Mouse (Mus musculus) cerebellum, postnatal 14 days (tissue): ENCODE results near the gene Smc3.
A peak's percentile ranks its signal among the peaks of the same experiment; 100 is the strongest.

ENCODE experiments used
- DNase-seq, 2 experiments: peaks; one replicate each; pipeline ENCODE4 v3.0.0; 2021; ENCODE audit warnings: mixed read lengths in 2 of 2

Gene Smc3

GRCm38 (mm10) chr19:53599757-53600539, at the start of gene Smc3:
TSS of gene Smc3 (plus strand) at chr19:53600398.
- peak; percentile 100 for DNase-seq

GRCm38 (mm10) chr19:53550972-53551371, 49.2 kb upstream of the Smc3 start:
- peak; percentile 49 to 55 for DNase-seq

DNA sequence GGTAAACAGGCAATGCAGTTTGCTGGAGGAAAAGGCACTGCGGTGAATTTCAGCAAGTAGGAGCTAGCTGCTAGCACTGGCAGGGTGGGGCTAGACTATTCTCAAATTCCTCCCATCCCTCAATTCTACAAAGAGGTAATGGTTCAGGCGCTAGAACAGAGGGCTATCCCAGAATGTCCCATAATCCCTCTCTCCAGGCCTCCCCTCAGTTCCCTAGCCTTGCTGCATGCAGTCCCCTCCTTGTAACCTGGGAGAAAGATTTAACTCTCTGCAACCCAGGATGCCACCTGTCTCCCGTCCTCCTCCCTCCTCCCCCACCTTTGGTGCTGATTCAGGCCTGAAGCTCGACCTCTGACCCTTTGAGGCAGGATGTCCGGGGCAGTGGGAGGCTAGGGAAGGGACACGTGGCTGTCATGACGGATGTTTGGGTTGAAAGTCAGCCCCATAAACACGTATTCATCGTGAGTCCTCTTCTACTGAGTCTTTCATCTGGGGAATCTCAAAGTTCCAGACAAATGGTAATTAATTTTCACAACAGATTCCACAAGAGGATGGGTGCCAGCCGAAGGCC, 47.9 kb upstream of the Smc3 start:
- no peak for DNase-seq

DNA sequence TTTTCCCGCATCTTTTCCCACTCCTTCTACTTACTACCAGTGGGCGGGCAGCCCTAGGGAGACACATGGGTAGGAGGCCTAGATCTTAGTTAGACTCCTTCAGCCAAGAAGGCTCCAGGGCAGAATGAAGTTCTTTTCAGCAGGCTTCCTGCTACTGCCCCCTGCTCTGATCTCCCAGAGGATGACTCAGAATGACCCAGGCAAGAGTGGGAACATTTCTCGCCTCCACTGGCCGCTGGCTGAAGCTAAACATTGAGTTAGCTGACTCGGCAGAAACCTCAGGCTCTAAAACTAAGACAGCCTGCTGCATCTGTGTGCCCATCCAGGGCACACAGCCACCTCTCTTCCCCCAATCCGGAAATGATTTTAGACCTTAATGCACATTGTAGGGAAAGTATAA, 47.4 kb upstream of the Smc3 start:
- DNase-seq, result no peak

DNA sequence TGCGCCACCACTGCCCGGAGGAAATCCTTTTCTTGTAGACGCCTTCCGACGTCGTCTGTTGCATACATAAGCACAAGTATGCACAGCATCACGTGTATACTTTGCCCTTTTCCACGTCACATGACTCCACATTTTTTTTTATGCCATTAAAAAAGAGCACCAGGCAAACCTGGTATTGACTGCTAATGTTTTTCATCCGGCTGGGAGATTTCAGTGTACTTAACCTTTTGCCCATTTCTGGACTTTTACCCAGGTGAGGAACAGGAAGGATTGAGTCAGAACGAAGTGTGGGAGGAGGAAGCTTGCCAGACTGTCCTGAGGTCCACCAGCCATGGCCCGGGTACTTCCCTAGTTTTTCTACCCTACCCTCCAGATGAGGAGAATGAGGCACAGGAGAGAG, 45.8 kb upstream of the Smc3 start:
- DNase-seq, result no peak

DNA sequence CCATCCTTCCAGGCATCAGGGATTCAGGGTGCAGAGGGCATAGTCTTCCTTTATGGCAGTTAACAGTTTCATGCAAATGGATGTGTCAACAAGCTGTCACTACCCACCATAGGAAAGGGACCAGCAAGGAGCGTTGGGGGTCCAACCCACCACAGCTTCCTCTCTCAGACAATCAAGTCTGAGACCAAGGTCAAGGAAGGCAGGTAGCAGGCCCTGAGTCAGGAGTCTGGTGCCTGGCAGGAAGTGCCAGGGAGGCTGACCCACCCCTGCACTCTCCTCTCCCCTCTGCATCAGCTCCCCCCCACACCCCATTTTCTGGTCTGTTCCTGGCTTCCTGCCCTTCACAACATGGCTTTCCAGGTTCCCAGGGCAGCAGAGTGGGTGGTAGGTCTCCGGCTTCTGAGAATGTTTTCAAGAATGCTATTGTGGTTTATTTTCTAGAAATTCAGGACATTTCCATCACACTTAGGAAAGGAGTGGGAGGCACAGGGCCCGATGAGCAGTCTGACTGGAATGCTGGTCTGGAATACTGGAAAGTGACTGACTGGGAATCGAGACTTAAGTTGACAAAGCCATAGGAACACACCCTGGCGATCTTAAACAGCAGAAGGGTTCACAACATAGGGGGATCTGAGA, 45.1 kb upstream of the Smc3 start:
- no peak for DNase-seq

- DNase-seq, result no peak
These were observed 43.4 kb upstream of the Smc3 start for GRCm38 (mm10) chr19:53556841-53557240.

DNA sequence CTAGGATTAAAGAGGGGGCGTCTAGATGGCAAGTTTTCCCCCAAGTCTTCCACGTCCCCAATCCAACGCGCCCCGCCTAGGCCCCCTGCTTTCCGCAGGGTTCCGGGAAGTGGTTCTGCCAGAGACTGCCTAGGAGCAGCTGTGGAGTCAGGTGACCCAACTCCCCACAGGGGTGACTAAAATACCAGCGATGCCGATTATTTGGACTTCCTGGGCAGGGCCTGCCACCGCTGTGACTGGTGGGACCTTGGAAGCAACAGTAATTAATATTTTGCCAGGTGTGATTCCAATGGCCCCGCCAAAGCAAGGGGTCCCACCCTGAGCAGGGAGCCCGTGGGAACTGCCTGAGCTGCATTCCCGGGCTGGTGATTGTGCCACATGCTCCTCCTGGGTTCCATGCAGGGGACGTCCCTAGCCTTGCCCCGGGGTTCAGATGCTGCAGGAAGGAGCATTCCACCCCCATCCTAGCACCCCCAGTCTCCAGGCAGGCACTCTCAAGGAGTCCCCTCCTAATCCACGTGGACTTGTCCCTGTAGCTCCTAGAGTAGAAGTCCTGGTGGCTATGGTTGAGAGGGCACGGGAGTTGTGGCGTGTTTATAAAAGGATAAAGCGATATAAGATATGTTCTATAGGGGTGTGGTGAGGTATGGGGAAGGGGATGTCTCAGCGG, 42.8 kb upstream of the Smc3 start:
- DNase-seq, result no peak

- DNase-seq, result no peak
These were observed 39.8 kb upstream of the Smc3 start for GRCm38 (mm10) chr19:53560436-53560835.

GRCm38 (mm10) chr19:53564174-53564573, 36.0 kb upstream of the Smc3 start:
- DNase-seq, result no peak

DNA sequence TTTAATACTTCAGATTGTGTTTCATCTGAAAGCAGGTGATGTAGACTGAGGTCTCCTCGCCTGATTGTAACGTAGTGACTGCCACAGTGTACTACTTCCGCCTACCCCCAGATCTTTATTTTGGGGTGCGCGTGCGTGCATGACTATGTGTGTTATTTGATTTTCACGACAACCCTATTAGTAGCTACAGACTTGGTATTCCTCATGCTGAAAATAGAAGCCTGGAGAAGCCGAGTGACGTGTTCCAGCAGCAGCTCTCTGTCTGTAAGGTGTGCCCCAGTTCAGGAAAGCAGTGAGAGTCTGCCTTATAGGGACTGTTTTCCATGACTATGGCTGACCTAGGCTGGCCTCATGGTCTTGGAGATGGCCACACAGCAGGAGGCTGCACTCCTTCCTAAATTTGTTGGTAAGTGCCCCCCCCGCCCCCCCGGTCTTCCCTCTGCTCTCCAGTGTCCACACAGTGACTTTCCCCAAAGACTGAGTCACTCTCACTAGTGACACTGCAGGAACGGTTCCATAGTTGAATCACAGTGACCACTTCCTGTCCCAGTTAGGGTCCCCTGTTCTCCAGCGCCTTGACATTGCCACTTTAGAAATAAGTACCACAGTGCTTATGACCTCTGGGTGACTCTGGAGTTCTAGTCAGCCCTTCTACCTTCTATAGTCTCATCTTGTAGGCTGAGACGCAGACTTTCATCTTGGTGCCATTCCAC, 34.5 kb upstream of the Smc3 start:
- no peak for DNase-seq

DNA sequence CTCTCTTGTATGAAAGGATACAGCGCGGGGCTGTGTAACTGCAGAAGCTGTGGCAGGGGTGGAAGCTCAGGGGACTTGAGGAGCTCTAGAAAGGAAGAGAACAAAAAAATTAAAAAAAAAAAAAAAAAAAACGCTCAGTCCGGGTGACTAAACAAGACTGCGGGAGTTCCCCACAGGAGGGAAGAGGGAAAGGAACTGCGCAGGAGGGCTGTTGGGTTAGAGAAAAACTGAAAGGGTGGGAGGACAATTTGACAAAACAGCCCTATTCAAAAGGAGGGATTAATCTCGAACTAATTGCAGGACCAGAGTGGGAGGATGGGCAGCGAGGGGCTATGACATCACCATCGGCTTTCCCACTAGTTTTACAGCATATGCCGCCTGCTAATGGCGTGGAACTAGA, 32.3 kb upstream of the Smc3 start:
- no peak for DNase-seq

DNA sequence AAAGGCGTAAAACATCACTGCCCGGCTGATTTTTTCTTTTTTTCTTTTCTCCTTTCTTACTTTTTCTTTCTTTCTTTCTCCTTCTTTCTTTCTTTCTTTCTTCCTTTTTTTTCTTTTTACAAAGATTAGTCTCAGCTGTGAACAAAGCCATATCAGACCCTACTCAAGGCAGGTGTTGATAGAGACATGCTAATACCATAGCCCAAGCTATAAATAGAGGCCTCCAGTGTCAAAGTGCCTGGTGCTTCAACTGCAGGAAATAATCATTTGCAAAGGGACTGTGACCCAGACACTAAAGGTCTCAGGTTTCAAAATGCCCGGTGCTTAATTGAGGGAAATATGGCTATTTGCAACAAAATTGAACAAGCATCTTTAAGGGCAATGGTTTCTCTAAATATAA, 31.6 kb upstream of the Smc3 start:
- no peak for DNase-seq

DNA sequence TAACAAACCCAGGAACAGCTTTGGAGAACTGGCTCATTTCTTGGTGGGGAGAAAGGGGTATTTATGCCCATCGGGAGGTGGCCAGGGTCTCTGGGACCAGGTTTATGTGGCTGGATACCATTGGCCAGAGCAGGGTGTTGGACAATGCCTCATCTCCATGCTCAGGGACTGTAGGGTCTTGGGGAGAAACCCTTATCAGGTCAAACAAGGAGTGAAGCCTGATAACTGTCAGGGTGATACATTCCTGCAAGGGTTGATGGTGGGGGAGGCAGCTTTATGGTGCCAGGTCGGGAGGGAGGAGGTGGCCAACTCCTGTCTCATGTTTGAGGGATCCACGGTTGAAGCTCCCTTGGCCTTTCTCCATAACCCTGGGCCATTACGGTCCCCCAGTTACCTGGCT, 29.1 kb upstream of the Smc3 start:
- no peak for DNase-seq

GRCm38 (mm10) chr19:53571501-53572428, 28.4 kb upstream of the Smc3 start:
- DNase-seq, result no peak

GRCm38 (mm10) chr19:53572607-53573006, 27.6 kb upstream of the Smc3 start:
- no peak for DNase-seq

- no peak for DNase-seq
These were observed 27.0 kb upstream of the Smc3 start for GRCm38 (mm10) chr19:53573151-53573550.

DNA sequence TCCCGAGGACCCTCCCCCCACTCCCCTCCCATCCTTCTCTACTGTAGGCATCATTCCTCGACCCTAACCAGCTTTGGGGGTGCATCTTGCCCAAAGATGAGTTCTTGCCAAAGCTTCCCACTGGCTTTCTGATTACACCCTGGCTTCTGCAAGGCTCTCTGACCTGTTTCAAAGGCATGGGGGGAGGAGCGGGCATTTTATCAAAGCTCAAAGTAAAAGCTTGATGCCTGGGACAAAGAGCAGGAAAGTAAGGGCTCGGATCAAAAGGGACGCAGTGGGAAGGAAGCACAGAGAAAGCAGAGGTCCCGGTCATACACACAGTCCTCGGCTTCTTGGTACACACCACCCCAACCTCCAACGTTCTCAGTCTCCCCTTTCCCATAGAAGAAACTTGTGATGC, 26.1 kb upstream of the Smc3 start:
- DNase-seq, result no peak

DNA sequence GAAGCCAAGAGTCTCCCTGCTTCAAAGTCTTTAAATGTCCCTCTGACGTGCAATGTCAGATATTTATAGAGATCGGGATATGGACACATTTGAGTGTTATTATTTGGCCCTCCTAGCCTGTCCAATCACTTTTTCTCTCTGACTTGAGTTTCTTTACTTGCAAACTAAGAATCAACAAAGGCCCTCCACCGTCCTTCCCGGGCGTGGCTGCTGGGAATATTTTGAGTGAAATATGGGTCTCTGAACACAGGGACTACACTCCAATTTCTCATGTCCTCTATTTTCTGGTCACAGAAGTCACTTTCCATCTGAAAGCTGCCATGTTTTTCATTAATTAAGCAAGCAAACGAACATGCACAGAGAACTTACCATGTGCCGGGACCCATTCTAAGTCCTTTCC, 25.7 kb upstream of the Smc3 start:
- no peak for DNase-seq

DNA sequence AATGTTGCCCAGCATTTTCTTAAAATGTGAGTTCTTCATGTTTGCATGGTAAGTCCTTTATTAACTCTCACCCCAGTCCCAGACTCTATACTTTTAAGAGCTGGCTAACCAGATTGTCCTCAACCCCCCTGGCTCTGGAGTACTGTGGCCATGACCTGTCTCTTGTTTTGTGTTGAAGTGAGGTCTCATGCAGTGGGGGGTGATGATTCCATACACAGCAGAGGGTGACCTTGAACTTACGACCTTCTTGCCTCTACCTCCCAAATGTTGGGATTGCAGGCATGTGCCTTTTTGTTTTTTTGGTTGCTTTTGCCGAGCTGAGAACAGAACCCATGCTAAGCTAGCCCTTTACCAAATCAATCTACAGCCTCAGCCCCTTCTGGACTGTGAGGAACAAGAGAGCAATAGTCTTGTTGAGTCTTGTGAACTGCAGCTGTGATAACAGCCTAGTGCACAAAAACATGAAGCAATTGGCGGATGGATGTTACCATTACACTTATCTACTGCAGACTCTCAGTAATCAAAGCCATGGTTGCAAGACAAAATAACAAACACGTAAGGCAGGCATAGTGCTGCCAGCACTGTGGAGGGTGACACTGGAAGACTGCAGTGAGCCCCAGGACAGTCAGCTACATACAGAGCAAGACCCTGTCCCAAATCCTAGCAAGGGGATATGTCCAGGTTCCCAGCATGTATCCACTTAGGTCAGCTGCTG, 24.7 kb upstream of the Smc3 start:
- DNase-seq, result no peak

- DNase-seq, result no peak
These were observed 24.1 kb upstream of the Smc3 start for GRCm38 (mm10) chr19:53576061-53576460.
